Mouse (Mus musculus) kidney, postnatal 0 days (tissue): ENCODE measurements around the gene Polk. TPM values are rescaled to one million over a fixed set of nuclear protein-coding genes. Genes with fewer than 3 reads are reported as not detected.
A peak's percentile ranks its signal among the peaks of the same experiment; 100 is the strongest.

ENCODE experiments used
- ATAC-seq: fragments of 200-750 bp; cut with Nextera tagmentation; replicated peaks from 2 replicates; pipeline ENCODE4 v1.8.0; 2017; ENCODE audit warnings: low read depth, moderate number of reproducible peaks, moderate TSS enrichment, moderate library complexity; ENCODE audit not compliant: low FRiP score
- DNase-seq: peaks from one replicate; pipeline ENCODE4 v3.0.0-alpha.2; 2016; ENCODE audit warnings: low spot score
- H3K27ac ChIP-seq: fragments of 300-500 bp; sonication (generic); 2 replicates; pipeline ENCODE4 v1.5.1; 2014; ENCODE audit warnings: mild to moderate bottlenecking
- H3K27me3 ChIP-seq: fragments of 300-500 bp; sonication (generic); 2 replicates; pipeline ENCODE4 v1.6.1; 2014; ENCODE audit warnings: low read length, mixed read lengths; ENCODE audit not compliant: insufficient read depth
- H3K36me3 ChIP-seq: fragments of 300-500 bp; sonication (generic); 2 replicates; pipeline ENCODE4 v1.6.1; 2014; ENCODE audit warnings: low read length, mixed read lengths; ENCODE audit not compliant: insufficient read depth
- H3K4me1 ChIP-seq: fragments of 300-500 bp; sonication (generic); replicated peaks from 2 replicates; pipeline ENCODE4 v1.6.1; 2014; ENCODE audit warnings: antibody characterized with exemption, low read length, mixed read lengths; ENCODE audit not compliant: insufficient read depth
- H3K4me2 ChIP-seq: fragments of 300-500 bp; sonication (generic); 2 replicates; pipeline ENCODE4 v1.6.1; 2014; ENCODE audit warnings: mild to moderate bottlenecking, low read length, moderate library complexity, mixed read lengths
- H3K4me3 ChIP-seq: fragments of 300-500 bp; sonication (generic); replicated peaks from 2 replicates; pipeline ENCODE4 v1.5.1; 2014; ENCODE audit warnings: low read depth, low read length
- H3K9ac ChIP-seq: fragments of 300-500 bp; sonication (generic); 2 replicates; pipeline ENCODE4 v1.6.1; 2014; ENCODE audit warnings: low read depth, low read length
- H3K9me3 ChIP-seq: fragments of 300-500 bp; sonication (generic); replicated peaks from 2 replicates; pipeline ENCODE4 v1.6.1; 2016; ENCODE audit warnings: low read length, inconsistent platforms, mixed read lengths
- CTCF ChIP-seq: IDR thresholded peaks from 2 replicates; pipeline ENCODE4 v1.5.1; 2016; ENCODE audit warnings: antibody characterized with exemption, low read depth, mild to moderate bottlenecking, moderate library complexity
- WGBS: fragments of 180-500 bp; shearing (Covaris S2); extraction: QIAGEN DNeasy Blood & Tissue Kit; methylation state at CpG from one replicate; pipeline ENCODE4 v1.1.7; 2014; 5-methylcytosine and 5-hydroxymethylcytosine counted together
- polyA plus RNA-seq: library from polyadenylated mRNA; unstranded; fragments of >200 nt; fragmentation: Nextera tagmentation; extraction: Ambion mirVana; gene quantifications from 2 replicates; pipeline ENCODE4 v1.2.1, GENCODE M21; 2015

Polk gene
- polyA plus RNA-seq, 1 experiment from 2014 or later = 4.1 TPM

GRCm38 (mm10) chr13:96458606-96459005 is 83.8 kb downstream of the Polk start:
- Histone ChIP-seq H3K4me1 (no peaks in the 10 kb centered on the region), H3K9ac (no peak overlapping the region), H3K36me3 (no peaks in the 10 kb centered on the region), H3K27me3 (no peaks in the 10 kb centered on the region), H3K4me3 (no peak overlapping the region), H3K9me3 (no peaks in the 10 kb centered on the region), H3K27ac (no peak overlapping the region), H3K4me2 (no peak overlapping the region)
- TF ChIP-seq CTCF = no peak
- ATAC-seq = no peak
- DNase-seq = no peak
- WGBS = 81% methylated on average over 4 of the region's 4 CpGs

- DNase-seq = no peak
- 79% methylated on average over 5 of the region's 5 CpGs for WGBS
- ATAC-seq = no peak
- H3K27ac ChIP-seq = no peak overlapping the region
- no peak overlapping the region for H3K4me3 ChIP-seq
- no peak overlapping the region for H3K9ac ChIP-seq
- no peaks in the 10 kb centered on the region for H3K27me3 ChIP-seq
- H3K36me3 ChIP-seq = no peaks in the 10 kb centered on the region
- H3K4me2 ChIP-seq = no peak overlapping the region
- H3K9me3 ChIP-seq = no peaks in the 10 kb centered on the region
- no peaks in the 10 kb centered on the region for H3K4me1 ChIP-seq
- no peak for TF ChIP-seq CTCF
Observed at GRCm38 (mm10) chr13:96458018-96458417, 84.4 kb downstream of the Polk start.

GRCm38 (mm10) chr13:96457566-96457965 is 84.8 kb downstream of the Polk start:
- ATAC-seq = no peak
- H3K4me3 ChIP-seq = no peak overlapping the region
- no peaks in the 10 kb centered on the region for H3K36me3 ChIP-seq
- no peak overlapping the region for H3K4me2 ChIP-seq
- H3K9ac ChIP-seq = no peak overlapping the region
- no peaks in the 10 kb centered on the region for H3K27me3 ChIP-seq
- whole genome bisulfite sequencing = 89% methylated on average over 5 of the region's 5 CpGs
- no peak for TF ChIP-seq CTCF
- no peaks in the 10 kb centered on the region for H3K4me1 ChIP-seq
- DNase-seq = no peak
- H3K9me3 ChIP-seq = no peaks in the 10 kb centered on the region
- H3K27ac ChIP-seq = no peak overlapping the region

GRCm38 (mm10) chr13:96454288-96454687 is 88.1 kb downstream of the Polk start:
- WGBS = 77% methylated on average over 3 of the region's 3 CpGs
- no peak for TF ChIP-seq CTCF
- H3K4me2 ChIP-seq = no peak overlapping the region

GRCm38 (mm10) chr13:96452621-96453020 is 89.8 kb downstream of the Polk start:
- WGBS = 93% methylated on average over 3 of the region's 3 CpGs
- Histone ChIP-seq H3K4me1 (no peaks in the 10 kb centered on the region), H3K4me2 (no peak overlapping the region), H3K27me3 (no peaks in the 10 kb centered on the region), H3K4me3 (no peak overlapping the region), H3K9ac (no peak overlapping the region), H3K36me3 (no peaks in the 10 kb centered on the region), H3K9me3 (no peaks in the 10 kb centered on the region), H3K27ac (no peak overlapping the region)
- DNase-seq (no peak), ATAC-seq (no peak)
- TF ChIP-seq CTCF = no peak

More at GRCm38 (mm10) chr13:96454288-96454687, 88.1 kb downstream of the Polk start:
- DNase-seq (no peak), ATAC-seq (no peak)
- Histone ChIP-seq H3K9me3 (no peaks in the 10 kb centered on the region), H3K36me3 (no peaks in the 10 kb centered on the region), H3K9ac (no peak overlapping the region), H3K27ac (no peak overlapping the region), H3K4me1 (no peaks in the 10 kb centered on the region), H3K4me3 (no peak overlapping the region), H3K27me3 (no peaks in the 10 kb centered on the region)

GRCm38 (mm10) chr13:96451386-96452140 is 90.8 kb downstream of the Polk start:
- Histone ChIP-seq H3K4me3 (no peak overlapping the region), H3K4me2 (no peak overlapping the region), H3K27me3 (no peaks in the 10 kb centered on the region), H3K9me3 (no peaks in the 10 kb centered on the region), H3K9ac (no peak overlapping the region), H3K4me1 (no peaks in the 10 kb centered on the region), H3K36me3 (no peaks in the 10 kb centered on the region), H3K27ac (no peak overlapping the region)
- 76% methylated on average over 11 of the region's 11 CpGs for WGBS
- TF ChIP-seq CTCF = no peak
- ATAC-seq = 0 out of 2 replicates have a peak, but pooled peaks have one; percentile 43
- DNase-seq = no peak
